Mouse (Mus musculus) heart, embryonic 14.5 days (tissue): ENCODE data around the gene Slc39a1. TPM values are rescaled to one million over a fixed set of nuclear protein-coding genes. Genes with fewer than 3 reads are reported as not detected.
"Not testable (repeated sequence)": the region's sequence is repeated elsewhere in the genome, so short reads cannot be mapped to it uniquely, and the experiment has no call there.

ENCODE experiments used
- ATAC-seq: fragments of 200-750 bp; cut with Nextera tagmentation; 2 replicates; pipeline ENCODE4 v1.8.0; 2017; ENCODE audit warnings: low read depth, moderate TSS enrichment; ENCODE audit not compliant: insufficient number of reproducible peaks, insufficient read depth, low FRiP score
- H3K27ac ChIP-seq, 2 experiments: fragments of 200-500 bp in 1 of 2; fragments of 300-500 bp in 1 of 2; sonication (generic) in 1 of 2; replicated peaks in 1 of 2; 2 replicates each; pipeline ENCODE4 v1.5.1; 2012 to 2014; ENCODE audit warnings: low read depth in 2 of 2, low read length in 2 of 2, control low read depth in 1 of 2, mild to moderate bottlenecking in 1 of 2, mixed read lengths in 1 of 2; ENCODE audit not compliant: control insufficient read depth in 1 of 2, insufficient read depth in 1 of 2
- H3K27me3 ChIP-seq: fragments of 300-500 bp; sonication (generic); 2 replicates; pipeline ENCODE4 v1.6.1; 2014; ENCODE audit warnings: mild to moderate bottlenecking, low read length, control low read depth; ENCODE audit not compliant: control insufficient read depth, insufficient read depth
- H3K36me3 ChIP-seq: fragments of 300-500 bp; sonication (generic); 2 replicates; pipeline ENCODE4 v1.6.1; 2014; ENCODE audit warnings: mild to moderate bottlenecking, control low read depth, low read length, mixed read lengths; ENCODE audit not compliant: control insufficient read depth, insufficient read depth
- H3K4me1 ChIP-seq, 2 experiments: fragments of 200-500 bp in 1 of 2; fragments of 300-500 bp in 1 of 2; sonication (generic) in 1 of 2; 2 replicates each; pipeline ENCODE4 v1.6.1; 2012 to 2014; ENCODE audit warnings: low read length in 2 of 2, control low read depth in 1 of 2, mixed read lengths in 1 of 2; ENCODE audit not compliant: control insufficient read depth in 2 of 2, insufficient read depth in 2 of 2
- H3K4me2 ChIP-seq: fragments of 300-500 bp; sonication (generic); 2 replicates; pipeline ENCODE4 v1.6.1; 2014; ENCODE audit warnings: mild to moderate bottlenecking, low read length
- H3K4me3 ChIP-seq, 2 experiments: fragments of 200-500 bp in 1 of 2; fragments of 300-500 bp in 1 of 2; sonication (generic) in 1 of 2; 2 replicates each; pipeline ENCODE4 v1.5.1; 2012 to 2014; ENCODE audit warnings: low read length in 2 of 2, mild to moderate bottlenecking in 2 of 2, control low read depth in 1 of 2, low read depth in 1 of 2, moderate library complexity in 1 of 2; ENCODE audit not compliant: control insufficient read depth in 1 of 2, insufficient read depth in 1 of 2
- H3K9ac ChIP-seq: fragments of 300-500 bp; sonication (generic); 2 replicates; pipeline ENCODE4 v1.6.1; 2014; ENCODE audit warnings: mild to moderate bottlenecking, low read length
- H3K9me3 ChIP-seq: fragments of 300-500 bp; sonication (generic); 2 replicates; pipeline ENCODE4 v1.6.1; 2016; ENCODE audit warnings: low read length, control low read depth; ENCODE audit not compliant: control insufficient read depth
- WGBS: fragments of 180-500 bp; shearing (Covaris S2); extraction: QIAGEN DNeasy Blood & Tissue Kit; methylation state at CpG from one replicate; pipeline ENCODE4 v1.1.7; 2014; 5-methylcytosine and 5-hydroxymethylcytosine counted together
- polyA plus RNA-seq: library from polyadenylated mRNA; unstranded; fragments of >200 nt; fragmentation: Nextera tagmentation; extraction: Ambion mirVana; gene quantifications from 2 replicates; pipeline ENCODE4 v1.2.1, GENCODE M21; 2014

Slc39a1 gene
- polyA plus RNA-seq, 1 experiment from 2014 or later, result 88.2 TPM

DNA sequence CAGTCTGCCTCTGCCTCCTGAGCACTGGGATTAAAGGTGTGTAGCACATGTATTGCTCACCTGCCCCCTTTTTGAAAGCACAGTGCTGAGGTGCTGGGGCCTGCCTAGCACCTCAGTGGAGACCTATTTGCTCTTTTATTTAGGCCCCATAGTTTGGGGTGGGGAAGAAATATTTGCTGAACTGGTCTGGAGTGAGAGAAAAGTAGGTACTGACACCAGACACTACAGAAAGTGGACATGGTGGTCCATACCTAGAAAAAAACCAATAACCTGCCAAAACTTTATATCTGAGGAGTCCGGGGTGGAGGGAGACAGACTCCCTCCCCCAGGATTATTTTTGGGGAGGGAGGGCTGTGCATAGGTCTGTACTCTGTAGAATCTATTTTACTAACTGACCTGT lies 5.2 kb downstream of the Slc39a1 start:
- WGBS, result 76% methylated on average over 1 of the region's 1 CpGs
- not testable (repeated sequence) for H3K27ac ChIP-seq, H3K9ac ChIP-seq, H3K4me3 ChIP-seq, H3K27me3 ChIP-seq, H3K9me3 ChIP-seq, ATAC-seq
- peaks cover 39% of the 10 kb centered on the region for H3K36me3 ChIP-seq
- H3K4me2 ChIP-seq, result peak overlapping the region; percentile 57; the same call in 1 of the 2 replicates
- peaks cover 9 to 20% of the 10 kb centered on the region in 2 experiments for H3K4me1 ChIP-seq

DNA sequence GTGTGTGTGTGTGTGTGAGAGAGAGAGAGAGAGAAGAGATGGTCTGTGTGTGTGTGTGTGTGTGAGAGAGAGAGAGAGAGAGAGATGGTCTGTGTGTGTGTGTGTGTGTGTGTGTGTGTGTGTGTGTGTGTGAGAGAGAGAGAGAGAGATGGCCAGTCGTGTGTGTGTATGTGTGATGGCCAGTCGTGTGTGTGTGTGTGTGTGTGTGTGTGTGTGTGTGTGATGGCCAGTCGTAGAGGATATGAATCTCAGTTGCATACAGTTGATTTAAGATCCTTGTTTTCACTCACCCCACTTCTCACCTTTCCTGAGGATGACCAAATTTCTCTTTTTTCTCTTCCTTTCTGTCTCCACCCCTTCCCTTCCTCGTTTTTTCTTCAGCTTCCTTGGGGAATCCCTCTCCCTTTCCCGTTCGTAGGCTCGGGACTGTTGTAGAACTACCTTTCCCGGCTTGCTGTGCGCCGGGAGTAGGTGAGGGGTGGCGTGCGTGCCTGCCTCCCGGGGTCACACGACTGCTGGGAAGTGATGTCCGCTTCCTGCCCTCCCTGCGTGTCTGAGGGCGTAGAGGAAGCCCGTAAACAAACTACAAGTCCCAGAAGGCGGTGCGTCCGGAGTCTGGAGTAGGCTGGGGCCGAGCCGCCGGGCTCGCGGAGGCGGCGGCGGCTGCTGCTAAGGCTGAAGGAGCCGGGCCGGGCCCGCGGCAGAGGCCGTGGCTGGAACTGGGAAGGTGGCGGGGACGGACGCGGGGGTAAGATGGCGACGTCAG lies 5.9 kb downstream of the Slc39a1 start, which contains the start of gene Crtc2:
Gene Crtc2 (plus strand): TSS at position 511 of the 766 bp plus-strand sequence.
- peak; percentile 95 for ATAC-seq
- WGBS, result 2% methylated on average over 40 of the region's 40 CpGs
- H3K9ac ChIP-seq, result peak within 1 kb of the TSS; percentile 87
- H3K9me3 ChIP-seq, result no peaks in the 10 kb centered on the region
- H3K36me3 ChIP-seq, result peaks cover 46% of the 10 kb centered on the region
- H3K4me3 ChIP-seq, result peak within 1 kb of the TSS; percentile 87 to 100
- H3K27ac ChIP-seq, result peak within 1 kb of the TSS; percentile 79 to 95
- H3K4me2 ChIP-seq, result peak within 1 kb of the TSS; percentile 89
- no peaks in the 10 kb centered on the region for H3K27me3 ChIP-seq
- H3K4me1 ChIP-seq, result peaks cover 9 to 20% of the 10 kb centered on the region in 2 experiments

DNA sequence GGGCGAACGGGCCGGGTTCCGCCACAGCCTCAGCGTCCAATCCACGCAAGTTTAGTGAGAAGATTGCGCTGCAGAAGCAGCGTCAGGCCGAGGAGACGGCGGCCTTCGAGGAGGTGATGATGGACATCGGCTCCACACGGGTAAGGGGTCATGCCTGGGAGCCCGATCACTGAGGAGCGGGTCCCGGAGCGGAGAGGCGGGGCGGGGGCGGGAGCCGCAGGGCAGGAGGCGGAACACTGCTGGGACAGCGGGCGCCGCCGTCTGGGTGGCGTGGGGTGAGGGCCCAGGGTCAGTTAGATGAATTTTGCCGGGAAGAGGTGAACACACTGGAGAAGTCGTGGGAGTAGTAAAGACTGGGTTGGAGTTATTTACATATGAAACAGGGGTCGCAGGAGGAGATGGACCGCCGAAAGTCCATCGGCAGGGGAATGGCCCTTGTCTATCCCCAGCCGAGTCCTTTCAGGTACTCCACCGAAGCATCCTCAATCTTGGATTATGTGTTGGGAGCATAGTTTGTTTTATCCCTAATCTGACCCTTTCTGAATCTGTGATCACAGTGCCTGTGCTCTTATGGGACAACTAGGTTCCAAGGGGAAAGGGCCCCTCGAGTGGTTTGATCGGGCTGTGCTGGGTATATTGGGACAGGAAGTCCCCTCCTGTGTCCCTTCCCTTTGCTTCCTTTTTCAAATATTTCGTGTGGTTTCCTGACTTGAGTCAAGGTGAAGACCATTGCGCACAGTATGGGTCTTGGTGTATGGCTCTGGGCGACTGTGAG lies 6.6 kb downstream of the Slc39a1 start:
- ATAC-seq, result peak; percentile 75
- no peaks in the 10 kb centered on the region for H3K27me3 ChIP-seq
- peaks cover 50% of the 10 kb centered on the region for H3K36me3 ChIP-seq
- peak overlapping the region; percentile 87 to 100 for H3K4me3 ChIP-seq
- H3K9me3 ChIP-seq, result no peaks in the 10 kb centered on the region
- H3K4me1 ChIP-seq, result peaks cover 6 to 13% of the 10 kb centered on the region in 2 experiments
- peak overlapping the region; percentile 79 to 95 for H3K27ac ChIP-seq
- under 1% methylated on average over 41 of the region's 41 CpGs for WGBS
- peak overlapping the region; percentile 87 for H3K9ac ChIP-seq
- peak overlapping the region; percentile 89 for H3K4me2 ChIP-seq

DNA sequence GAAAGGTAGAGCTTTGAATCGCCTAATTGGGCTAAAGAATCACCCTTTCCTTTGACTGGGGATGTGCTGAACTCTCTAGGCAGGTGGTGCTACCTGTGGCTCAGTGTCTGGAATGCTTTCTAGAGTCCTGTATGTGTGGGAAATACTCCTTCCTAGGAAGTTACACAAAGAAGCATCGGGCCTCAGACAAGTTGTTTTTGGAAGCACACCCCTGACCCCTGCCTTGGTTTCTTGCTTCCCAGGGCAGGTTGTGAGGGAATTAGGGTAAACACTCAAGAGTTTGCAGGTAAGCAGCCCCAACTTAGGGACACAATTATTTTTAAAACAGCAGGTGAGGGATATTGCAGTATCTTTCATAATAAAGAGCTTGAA lies 7.2 kb downstream of the Slc39a1 start:
- no peak for ATAC-seq
- 19% methylated on average over 2 of the region's 2 CpGs for WGBS
- Histone ChIP-seq H3K36me3 (peaks cover 53% of the 10 kb centered on the region), H3K4me1 (peaks cover 6 to 12% of the 10 kb centered on the region in 2 experiments), H3K4me2 (peak overlapping the region; percentile 89), H3K27me3 (no peaks in the 10 kb centered on the region), H3K27ac (peak overlapping the region; percentile 79 to 95; a peak in 2 of 4 replicates), H3K9me3 (no peaks in the 10 kb centered on the region), H3K4me3 (peak overlapping the region; percentile 87 to 100), H3K9ac (peak overlapping the region; percentile 87)

DNA sequence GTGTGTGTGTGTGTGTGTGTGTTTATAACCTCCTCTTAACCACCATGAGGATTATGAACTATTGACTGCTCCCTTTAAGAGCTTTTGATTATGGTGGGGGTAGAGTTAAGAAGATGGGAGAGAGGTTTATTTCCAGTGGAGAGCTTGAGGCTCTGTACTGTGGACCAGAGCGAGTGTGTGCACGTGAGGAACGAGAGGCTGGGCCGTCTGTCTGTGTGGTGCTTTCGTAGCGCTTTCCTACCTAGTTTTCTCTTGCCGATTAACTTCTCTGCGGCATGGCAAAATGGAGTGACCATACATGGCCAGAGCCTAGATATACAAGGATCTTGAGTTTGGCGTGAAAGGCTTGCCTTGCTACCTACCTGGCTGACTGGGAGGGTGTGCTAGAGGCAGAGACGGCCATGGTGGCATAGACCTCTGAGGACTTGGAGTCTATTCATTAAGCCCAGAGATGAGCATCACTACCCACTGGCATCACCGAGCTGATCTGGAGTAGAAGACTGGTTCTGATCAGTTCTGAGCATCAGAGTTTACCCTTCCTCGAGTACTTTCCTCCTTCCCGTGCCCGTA lies 7.9 kb downstream of the Slc39a1 start:
- peaks cover 4 to 10% of the 10 kb centered on the region in 2 experiments for H3K4me1 ChIP-seq
- ATAC-seq, result no peak
- H3K27me3 ChIP-seq, result no peaks in the 10 kb centered on the region
- peak overlapping the region; percentile 89 for H3K4me2 ChIP-seq
- H3K36me3 ChIP-seq, result peaks cover 53% of the 10 kb centered on the region
- H3K9me3 ChIP-seq, result no peaks in the 10 kb centered on the region
- no peak overlapping the region for H3K27ac ChIP-seq
- 89% methylated on average over 14 of the region's 14 CpGs for WGBS
- H3K4me3 ChIP-seq, result no peak overlapping the region
- H3K9ac ChIP-seq, result 0 out of 2 replicates have a peak overlapping the region, but pooled peaks have one; percentile 87

DNA sequence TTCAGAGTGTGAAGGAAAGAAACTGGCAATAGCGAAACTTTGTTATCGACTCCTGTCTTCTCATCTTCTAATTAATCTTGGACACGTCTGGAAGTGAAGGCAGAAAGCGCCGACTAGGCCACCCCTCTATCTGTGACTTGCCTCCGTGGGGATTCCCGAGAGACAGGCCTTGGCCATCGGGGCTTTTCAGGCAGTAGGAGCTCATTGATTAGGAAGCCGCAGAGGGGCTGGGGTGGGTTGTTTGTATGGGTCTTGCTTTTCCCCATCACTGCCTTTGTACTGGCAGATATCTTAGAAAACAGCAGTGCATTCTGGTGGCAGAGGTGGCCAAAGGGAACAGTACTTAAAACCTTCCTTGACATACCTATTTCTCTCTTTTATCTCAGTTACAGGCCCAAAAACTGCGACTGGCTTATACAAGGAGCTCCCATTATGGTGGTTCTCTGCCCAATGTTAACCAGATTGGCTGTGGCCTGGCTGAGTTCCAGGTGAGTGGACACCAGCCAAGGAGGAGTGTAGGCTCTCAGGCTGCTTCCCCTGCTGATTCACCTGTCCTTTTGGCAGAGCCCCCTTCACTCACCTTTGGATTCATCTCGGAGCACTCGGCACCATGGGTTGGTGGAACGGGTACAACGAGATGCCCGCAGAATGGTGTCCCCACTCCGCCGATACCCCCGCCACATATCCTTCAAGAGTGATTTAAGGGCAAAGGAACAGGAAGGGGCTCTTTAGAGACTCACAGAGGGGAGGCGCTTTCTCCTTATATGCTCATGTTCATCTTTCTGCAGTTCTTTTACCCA lies 9.0 kb downstream of the Slc39a1 start:
- Histone ChIP-seq H3K4me1 (peaks cover 4 to 10% of the 10 kb centered on the region in 2 experiments), H3K27ac (no peak overlapping the region), H3K4me2 (no peak overlapping the region), H3K36me3 (peaks cover 55% of the 10 kb centered on the region), H3K27me3 (no peaks in the 10 kb centered on the region), H3K4me3 (no peak overlapping the region), H3K9me3 (no peaks in the 10 kb centered on the region), H3K9ac (no peak overlapping the region)
- ATAC-seq, result no peak
- 89% methylated on average over 19 of the region's 19 CpGs for WGBS

DNA sequence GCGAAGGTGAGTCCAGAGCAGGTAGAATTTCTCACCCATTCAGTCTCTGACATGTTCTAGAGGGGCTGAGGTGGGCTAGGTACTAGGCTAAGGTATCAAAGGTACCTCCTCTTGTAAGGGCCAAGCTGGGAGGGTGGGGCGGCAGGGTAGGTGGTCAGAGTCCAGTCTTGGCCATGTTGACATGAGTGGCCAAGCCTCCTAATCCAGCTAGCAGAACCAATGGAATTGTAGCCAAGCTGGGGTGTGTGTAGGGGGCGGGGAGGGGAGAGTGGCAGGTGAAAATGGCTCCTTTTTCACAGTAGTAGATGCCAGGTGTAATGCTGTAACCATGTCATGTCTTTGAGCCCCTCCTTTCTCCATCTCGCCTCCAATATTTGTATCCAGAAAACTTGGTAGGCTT lies 10.5 kb downstream of the Slc39a1 start:
- Histone ChIP-seq H3K4me3 (no peak overlapping the region), H3K36me3 (peaks cover 71% of the 10 kb centered on the region), H3K4me2 (no peak overlapping the region), H3K9ac (no peak overlapping the region), H3K27me3 (no peaks in the 10 kb centered on the region), H3K4me1 (peaks cover 4 to 10% of the 10 kb centered on the region in 2 experiments), H3K27ac (no peak overlapping the region), H3K9me3 (no peaks in the 10 kb centered on the region)
- no peak for ATAC-seq
- whole genome bisulfite sequencing, result 90% methylated on average over 4 of the region's 4 CpGs
